Mouse (Mus musculus): ENCODE data around the gene Ptch2. TPM values are rescaled to one million over a fixed set of nuclear protein-coding genes. Genes with fewer than 3 reads are reported as not detected.

The Ptch2 gene
- polyA plus RNA-seq, 1 experiment from 2014 or later, result 3.6 TPM

DNA sequence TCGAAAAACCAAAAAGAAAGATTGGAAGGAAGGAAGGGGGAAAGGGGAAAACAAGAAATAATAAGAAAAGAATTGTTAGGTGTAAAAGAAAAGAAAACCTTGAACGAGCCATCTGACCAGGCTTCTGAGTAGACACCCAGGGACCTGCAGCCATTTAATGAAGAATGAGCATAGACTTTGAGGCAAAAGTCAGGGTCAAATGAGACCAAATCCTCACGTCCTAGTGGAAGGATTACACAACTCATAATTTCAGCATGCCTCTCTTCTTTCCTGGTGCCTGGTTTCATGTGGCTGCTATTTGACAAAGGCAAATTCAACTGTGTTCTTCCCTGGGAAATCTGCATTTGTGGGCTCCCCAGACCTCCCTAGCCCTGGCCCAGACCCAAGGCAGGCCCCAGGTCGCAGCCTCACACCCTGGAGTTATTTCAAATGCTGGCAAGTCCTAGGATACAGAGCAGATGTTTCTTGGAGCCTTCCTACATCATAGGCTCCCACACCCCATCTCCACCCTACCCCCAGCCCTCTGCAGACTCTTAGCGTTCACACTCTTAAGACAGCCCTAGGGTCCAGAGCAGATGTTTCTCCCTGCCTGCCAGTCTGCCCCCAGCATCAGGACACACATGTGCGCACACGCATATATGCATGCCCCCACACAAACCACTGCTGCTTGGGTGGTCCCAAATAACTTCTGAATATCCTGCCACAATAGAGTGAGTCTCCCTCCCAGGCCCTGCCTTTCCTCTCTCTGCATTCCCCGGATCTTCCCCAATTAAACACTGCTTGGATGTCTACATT lies 2.3 kb downstream of the Ptch2 start:
- DNase-seq (ENCODE audit: low spot score), result peak; percentile 65
- Histone ChIP-seq H3K4me2 (replicated peaks; ENCODE audit: low read depth, low read length) (no peak overlapping the region), H3K9ac (replicated peaks; ENCODE audit: low read depth) (no peak overlapping the region), H3K27ac (ENCODE audit: low read length) (0 out of 2 replicates have a peak overlapping the region, but pooled peaks have one; percentile 6), H3K9me3 (ENCODE audit: low read length) (no peaks in the 10 kb centered on the region), H3K4me3 (ENCODE audit: low read depth, low read length) (no peak overlapping the region), H3K4me1 (ENCODE audit: insufficient read depth, low read depth, low read length) (no peaks in the 10 kb centered on the region; the same call in 1 of the 2 replicates), H3K36me3 (ENCODE audit: insufficient read depth, low read length) (no peaks in the 10 kb centered on the region), H3K27me3 (replicated peaks; ENCODE audit: insufficient read depth, low read length) (no peaks in the 10 kb centered on the region)
- WGBS, result 62% methylated on average over 8 of the region's 8 CpGs
- peak; percentile 58 for ATAC-seq
- TF ChIP-seq CTCF (IDR thresholded peaks at IDR 0.05) (no peak), EP300 (IDR thresholded peaks at IDR 0.05) (0 out of 2 replicates have a peak, but pooled peaks have one; percentile 10)

DNA sequence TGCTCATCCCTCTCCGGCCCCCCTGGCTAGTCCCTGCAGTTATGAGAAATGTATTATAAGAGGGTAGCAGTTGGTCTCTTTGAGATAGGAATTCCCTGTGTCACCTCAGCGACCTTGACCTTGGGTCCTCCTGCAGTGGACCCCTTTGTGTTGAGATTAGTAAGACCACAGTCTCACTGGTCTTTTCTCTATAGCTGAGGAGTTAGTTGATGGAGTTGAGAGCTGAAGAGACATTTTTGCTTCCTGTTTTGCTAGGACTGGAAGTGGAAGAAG lies 2.8 kb downstream of the Ptch2 start:
- no peaks in the 10 kb centered on the region for H3K36me3 ChIP-seq (ENCODE audit: insufficient read depth, low read length)

DNA sequence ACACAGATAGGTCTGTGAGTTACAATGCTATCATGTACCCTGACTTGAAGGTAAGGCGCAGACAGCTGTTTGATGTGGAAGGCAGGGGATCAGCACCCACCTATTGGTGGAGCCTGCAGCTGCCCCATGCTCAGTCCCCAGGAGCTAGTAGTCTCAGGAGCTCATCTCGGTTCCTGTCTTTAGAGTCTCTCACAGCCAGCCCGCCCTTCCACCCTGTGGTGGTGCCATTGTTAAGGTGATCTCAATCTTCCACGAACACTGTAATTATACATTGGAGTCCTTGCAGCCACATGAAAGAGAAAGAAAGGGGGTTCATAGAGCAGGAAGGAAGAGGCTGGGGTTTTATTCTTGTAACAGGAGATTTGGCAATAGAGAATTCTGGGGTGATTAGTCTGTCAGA lies 4.2 kb downstream of the Ptch2 start:
- no peaks in the 10 kb centered on the region; the same call in 1 of the 2 replicates for H3K4me1 ChIP-seq (ENCODE audit: insufficient read depth, low read depth, low read length)
- DNase-seq (ENCODE audit: low spot score), result no peak
- no peak for ATAC-seq
- no peaks in the 10 kb centered on the region for H3K36me3 ChIP-seq (ENCODE audit: insufficient read depth, low read length)
- H3K27ac ChIP-seq (ENCODE audit: low read length), result no peak overlapping the region
- 71% methylated on average over 4 of the region's 4 CpGs for WGBS
- no peak overlapping the region for H3K4me2 ChIP-seq (replicated peaks; ENCODE audit: low read depth, low read length)
- TF ChIP-seq EP300 (IDR thresholded peaks at IDR 0.05), result no peak
- TF ChIP-seq CTCF (IDR thresholded peaks at IDR 0.05), result no peak
- no peaks in the 10 kb centered on the region for H3K27me3 ChIP-seq (replicated peaks; ENCODE audit: insufficient read depth, low read length)
- H3K9me3 ChIP-seq (ENCODE audit: low read length), result no peaks in the 10 kb centered on the region
- H3K9ac ChIP-seq (replicated peaks; ENCODE audit: low read depth), result no peak overlapping the region
- H3K4me3 ChIP-seq (ENCODE audit: low read depth, low read length), result no peak overlapping the region

More for the DNA sequence above, 2.8 kb downstream of the Ptch2 start:
- Histone ChIP-seq H3K9ac (replicated peaks; ENCODE audit: low read depth) (no peak overlapping the region), H3K9me3 (ENCODE audit: low read length) (no peaks in the 10 kb centered on the region), H3K4me1 (ENCODE audit: insufficient read depth, low read depth, low read length) (no peaks in the 10 kb centered on the region; the same call in 1 of the 2 replicates), H3K4me2 (replicated peaks; ENCODE audit: low read depth, low read length) (no peak overlapping the region), H3K4me3 (ENCODE audit: low read depth, low read length) (no peak overlapping the region), H3K27me3 (replicated peaks; ENCODE audit: insufficient read depth, low read length) (no peaks in the 10 kb centered on the region), H3K27ac (ENCODE audit: low read length) (no peak overlapping the region)
- ATAC-seq (no peak), DNase-seq (ENCODE audit: low spot score) (no peak)
- no peak for TF ChIP-seq EP300 (IDR thresholded peaks at IDR 0.05)
- TF ChIP-seq CTCF (IDR thresholded peaks at IDR 0.05), result no peak
- WGBS, result 67% methylated on average over 2 of the region's 2 CpGs

DNA sequence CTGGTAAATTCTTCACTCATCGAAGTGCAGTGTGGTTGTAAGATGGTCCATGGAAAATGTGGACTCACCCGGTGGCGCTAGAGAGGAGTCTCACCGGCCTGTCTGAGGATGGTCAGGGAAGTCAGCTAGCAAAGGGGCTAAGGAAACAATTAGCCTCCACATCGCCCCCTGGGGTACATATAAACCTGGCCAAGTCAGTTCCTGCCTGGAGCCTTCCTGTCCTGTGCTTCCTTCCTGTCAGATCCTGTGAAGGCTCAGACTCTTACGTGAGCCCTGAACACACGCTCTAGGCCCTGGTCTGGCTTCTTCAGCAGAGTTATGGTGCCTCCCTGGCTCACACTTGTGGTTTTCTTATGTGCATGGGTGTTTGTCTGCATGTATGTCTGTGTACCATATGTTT lies 5.3 kb downstream of the Ptch2 start:
- DNase-seq (ENCODE audit: low spot score), result peak; percentile 50
- 40% methylated on average over 7 of the region's 7 CpGs for WGBS
- no peak overlapping the region for H3K4me2 ChIP-seq (replicated peaks; ENCODE audit: low read depth, low read length)

DNA sequence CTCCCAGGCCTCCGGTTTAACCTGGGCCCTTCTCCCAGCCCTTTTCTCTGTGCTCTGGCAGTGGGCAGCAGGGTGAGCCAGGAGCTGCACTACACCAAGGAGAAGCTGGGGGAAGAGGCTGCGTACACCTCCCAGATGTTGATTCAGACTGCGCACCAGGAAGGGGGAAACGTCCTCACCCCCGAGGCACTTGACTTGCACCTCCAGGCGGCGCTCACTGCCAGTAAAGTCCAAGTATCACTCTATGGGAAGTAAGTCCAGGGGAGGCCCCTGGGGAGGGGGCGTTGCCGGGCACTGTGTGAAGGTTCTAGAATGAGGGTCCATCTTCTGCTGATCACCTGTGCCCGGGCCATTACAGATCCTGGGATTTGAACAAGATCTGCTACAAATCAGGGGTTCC lies 8.8 kb downstream of the Ptch2 start:
- no peaks in the 10 kb centered on the region for H3K4me1 ChIP-seq (ENCODE audit: insufficient read depth, low read depth, low read length)
- no peak overlapping the region for H3K9ac ChIP-seq (replicated peaks; ENCODE audit: low read depth)
- H3K36me3 ChIP-seq (ENCODE audit: insufficient read depth, low read length), result no peaks in the 10 kb centered on the region
- no peaks in the 10 kb centered on the region for H3K9me3 ChIP-seq (ENCODE audit: low read length)
- ATAC-seq (no peak), DNase-seq (ENCODE audit: low spot score) (no peak)
- H3K4me2 ChIP-seq (replicated peaks; ENCODE audit: low read depth, low read length), result no peak overlapping the region
- H3K27ac ChIP-seq (ENCODE audit: low read length), result no peak overlapping the region
- no peak for TF ChIP-seq EP300 (IDR thresholded peaks at IDR 0.05)
- peak; percentile 30; the same call in 1 of the 2 replicates for TF ChIP-seq CTCF (IDR thresholded peaks at IDR 0.05)
- H3K27me3 ChIP-seq (replicated peaks; ENCODE audit: insufficient read depth, low read length), result no peaks in the 10 kb centered on the region
- H3K4me3 ChIP-seq (ENCODE audit: low read depth, low read length), result no peak overlapping the region
- 68% methylated on average over 10 of the region's 10 CpGs for WGBS

More for the DNA sequence above, 5.3 kb downstream of the Ptch2 start:
- no peak overlapping the region for H3K4me3 ChIP-seq (ENCODE audit: low read depth, low read length)
- H3K9me3 ChIP-seq (ENCODE audit: low read length), result no peaks in the 10 kb centered on the region
- no peak overlapping the region for H3K27ac ChIP-seq (ENCODE audit: low read length)
- ATAC-seq, result peak; percentile 49
- no peak overlapping the region for H3K9ac ChIP-seq (replicated peaks; ENCODE audit: low read depth)
- no peaks in the 10 kb centered on the region for H3K36me3 ChIP-seq (ENCODE audit: insufficient read depth, low read length)
- H3K4me1 ChIP-seq (ENCODE audit: insufficient read depth, low read depth, low read length), result no peaks in the 10 kb centered on the region; the same call in 1 of the 2 replicates
- no peaks in the 10 kb centered on the region for H3K27me3 ChIP-seq (replicated peaks; ENCODE audit: insufficient read depth, low read length)
- peak; percentile 43; the same call in 1 of the 2 replicates for TF ChIP-seq EP300 (IDR thresholded peaks at IDR 0.05)
- peak; percentile 66 for TF ChIP-seq CTCF (IDR thresholded peaks at IDR 0.05)

DNA sequence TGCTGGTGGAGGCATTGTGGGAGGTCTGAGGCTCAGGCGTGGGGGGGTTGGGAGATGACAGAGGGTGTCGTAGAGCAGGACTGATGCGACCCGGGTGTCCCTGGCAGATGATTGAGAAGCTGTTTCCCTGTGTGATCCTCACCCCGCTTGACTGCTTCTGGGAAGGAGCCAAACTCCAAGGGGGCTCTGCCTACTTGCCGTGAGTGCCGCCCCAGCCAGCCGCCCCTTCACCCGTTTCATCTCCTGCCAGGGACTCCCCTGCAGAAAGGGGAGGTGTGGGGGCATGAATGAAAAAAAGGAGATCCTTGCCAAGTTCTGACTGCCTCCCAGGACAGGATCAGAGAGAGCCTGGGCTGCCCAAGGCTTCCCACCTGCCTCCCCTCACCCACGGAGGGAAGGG lies 9.3 kb downstream of the Ptch2 start:
- no peak overlapping the region for H3K4me3 ChIP-seq (ENCODE audit: low read depth, low read length)
- H3K9me3 ChIP-seq (ENCODE audit: low read length), result no peaks in the 10 kb centered on the region
- no peaks in the 10 kb centered on the region for H3K4me1 ChIP-seq (ENCODE audit: insufficient read depth, low read depth, low read length)
- DNase-seq (ENCODE audit: low spot score) (no peak), ATAC-seq (no peak)
- no peak for TF ChIP-seq EP300 (IDR thresholded peaks at IDR 0.05)
- no peak for TF ChIP-seq CTCF (IDR thresholded peaks at IDR 0.05)
- H3K27me3 ChIP-seq (replicated peaks; ENCODE audit: insufficient read depth, low read length), result no peaks in the 10 kb centered on the region
- H3K4me2 ChIP-seq (replicated peaks; ENCODE audit: low read depth, low read length), result no peak overlapping the region
- 42% methylated on average over 10 of the region's 10 CpGs for WGBS
- H3K27ac ChIP-seq (ENCODE audit: low read length), result no peak overlapping the region
- H3K36me3 ChIP-seq (ENCODE audit: insufficient read depth, low read length), result no peaks in the 10 kb centered on the region
- H3K9ac ChIP-seq (replicated peaks; ENCODE audit: low read depth), result no peak overlapping the region
